Mouse (Mus musculus): ENCODE results near the gene Prps2. TPM values are rescaled to one million over a fixed set of nuclear protein-coding genes. Genes with fewer than 3 reads are reported as not detected.
"Not testable (repeated sequence)": the region's sequence is repeated elsewhere in the genome, so short reads cannot be mapped to it uniquely, and the experiment has no call there.

Prps2 gene
- 23.8 and 30.4 TPM in 2 replicates for polyA plus RNA-seq (2016; fragmentation: Nextera tagmentation; extraction: Ambion mirVana)

GRCm38 (mm10) chrX:167382047-167382853 is at the start of gene Prps2:
Gene Prps2 (minus strand): TSS chrX:167382749.
- peaks cover 24% of the 10 kb centered on the region for H3K27me3 ChIP-seq (ENCODE audit: insufficient read depth, poor library complexity, severe bottlenecking)
- WGBS, result 21% methylated on average over 46 of the region's 47 CpGs
- no peaks in the 10 kb centered on the region for H3K9me3 ChIP-seq
- H3K4me1 ChIP-seq, result no peaks in the 10 kb centered on the region; the same call in 1 of the 2 replicates
- H3K36me3 ChIP-seq, result no peaks in the 10 kb centered on the region
- H3K27ac ChIP-seq, result peak within 1 kb of the TSS; percentile 88
- H3K4me3 ChIP-seq, result peak within 1 kb of the TSS; percentile 67
- DNase-seq (ENCODE audit: low spot score), result peak; percentile 86

- H3K27ac ChIP-seq, result no peak overlapping the region
- 57% methylated on average over 1 of the region's 1 CpGs for WGBS
- DNase-seq (ENCODE audit: low spot score), result no peak
- H3K4me1 ChIP-seq, result no peaks in the 10 kb centered on the region
- no peaks in the 10 kb centered on the region for H3K27me3 ChIP-seq (ENCODE audit: insufficient read depth, poor library complexity, severe bottlenecking)
- no peaks in the 10 kb centered on the region for H3K9me3 ChIP-seq
- H3K4me3 ChIP-seq, result no peak overlapping the region
- no peaks in the 10 kb centered on the region for H3K36me3 ChIP-seq
Measured at GRCm38 (mm10) chrX:167417654-167418053, 35.1 kb upstream of the Prps2 start.

DNA sequence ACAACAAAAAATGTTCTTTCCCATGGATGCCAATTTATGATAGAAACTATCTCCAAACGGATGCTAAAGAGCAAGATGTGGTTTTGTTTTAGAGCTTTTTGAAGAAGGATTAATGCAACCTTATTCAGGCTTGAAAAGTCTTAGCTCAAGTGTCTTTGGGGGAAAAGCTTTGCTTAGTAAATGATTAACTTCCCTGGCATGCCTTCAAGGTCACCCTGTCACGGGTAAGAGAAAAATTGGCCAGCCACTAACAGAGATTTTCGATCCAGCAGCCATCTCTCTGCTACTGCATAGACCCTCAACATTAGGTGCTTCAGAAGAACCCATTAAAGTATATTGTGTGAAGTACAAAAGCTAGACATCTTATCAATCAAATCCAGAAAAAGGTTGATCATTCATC is 12.4 kb upstream of the Prps2 start:
- H3K27ac ChIP-seq, result no peak overlapping the region
- WGBS, result 61% methylated on average over 3 of the region's 3 CpGs
- DNase-seq (ENCODE audit: low spot score), result no peak
- H3K36me3 ChIP-seq, result no peaks in the 10 kb centered on the region
- H3K27me3 ChIP-seq (ENCODE audit: insufficient read depth, poor library complexity, severe bottlenecking), result peaks cover 7% of the 10 kb centered on the region; the same call in 1 of the 2 replicates
- H3K4me1 ChIP-seq, result no peaks in the 10 kb centered on the region
- H3K4me3 ChIP-seq, result no peak overlapping the region
- H3K9me3 ChIP-seq, result no peaks in the 10 kb centered on the region

GRCm38 (mm10) chrX:167386647-167387046 is 4.1 kb upstream of the Prps2 start:
- WGBS, result 45% methylated on average over 1 of the region's 1 CpGs
- peaks cover 24% of the 10 kb centered on the region for H3K27me3 ChIP-seq (ENCODE audit: insufficient read depth, poor library complexity, severe bottlenecking)
- no peaks in the 10 kb centered on the region for H3K9me3 ChIP-seq
- DNase-seq (ENCODE audit: low spot score), result no peak
- no peak overlapping the region for H3K4me3 ChIP-seq
- no peaks in the 10 kb centered on the region; the same call in 1 of the 2 replicates for H3K4me1 ChIP-seq
- no peak overlapping the region for H3K27ac ChIP-seq
- H3K36me3 ChIP-seq, result no peaks in the 10 kb centered on the region

GRCm38 (mm10) chrX:167382854-167383186 is 271 bp upstream of the Prps2 start:
- H3K4me1 ChIP-seq, result no peaks in the 10 kb centered on the region; the same call in 1 of the 2 replicates
- peaks cover 24% of the 10 kb centered on the region for H3K27me3 ChIP-seq (ENCODE audit: insufficient read depth, poor library complexity, severe bottlenecking)
- DNase-seq (ENCODE audit: low spot score), result no peak
- 49% methylated on average over 7 of the region's 7 CpGs for WGBS
- peak overlapping the region; percentile 88 for H3K27ac ChIP-seq
- peak overlapping the region; percentile 67 for H3K4me3 ChIP-seq
- H3K9me3 ChIP-seq, result no peaks in the 10 kb centered on the region
- H3K36me3 ChIP-seq, result no peaks in the 10 kb centered on the region

DNA sequence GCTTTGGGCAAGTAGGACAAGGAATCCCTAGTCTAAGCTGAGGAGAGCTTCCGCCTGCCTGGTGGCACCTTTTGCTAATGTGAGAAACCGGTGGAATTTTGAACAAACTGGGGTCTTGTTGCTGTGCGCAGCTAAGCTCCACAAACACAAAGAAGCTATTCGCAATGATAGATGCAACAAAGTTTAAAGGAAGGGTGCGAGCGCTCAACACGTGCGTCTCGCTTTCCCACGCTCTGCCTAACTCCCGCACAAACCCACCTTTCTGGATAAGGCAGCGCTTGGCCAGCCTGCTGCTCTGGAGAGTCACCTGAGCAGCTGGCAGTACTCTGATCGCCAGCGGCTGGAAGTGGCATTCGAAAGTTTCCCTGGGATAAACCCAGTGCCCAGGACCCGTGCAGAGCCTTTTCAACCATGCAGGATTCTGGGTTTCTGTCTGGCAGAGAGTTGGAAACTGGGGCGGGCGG is 934 bp downstream of the Prps2 start:
- H3K27ac ChIP-seq, result peak overlapping the region; percentile 88
- WGBS, result 21% methylated on average over 18 of the region's 18 CpGs
- no peaks in the 10 kb centered on the region for H3K9me3 ChIP-seq
- no peaks in the 10 kb centered on the region; the same call in 1 of the 2 replicates for H3K4me1 ChIP-seq
- DNase-seq (ENCODE audit: low spot score), result peak; percentile 72
- H3K4me3 ChIP-seq, result peak overlapping the region; percentile 67
- H3K27me3 ChIP-seq (ENCODE audit: insufficient read depth, poor library complexity, severe bottlenecking), result peaks cover 20% of the 10 kb centered on the region
- no peaks in the 10 kb centered on the region for H3K36me3 ChIP-seq

DNA sequence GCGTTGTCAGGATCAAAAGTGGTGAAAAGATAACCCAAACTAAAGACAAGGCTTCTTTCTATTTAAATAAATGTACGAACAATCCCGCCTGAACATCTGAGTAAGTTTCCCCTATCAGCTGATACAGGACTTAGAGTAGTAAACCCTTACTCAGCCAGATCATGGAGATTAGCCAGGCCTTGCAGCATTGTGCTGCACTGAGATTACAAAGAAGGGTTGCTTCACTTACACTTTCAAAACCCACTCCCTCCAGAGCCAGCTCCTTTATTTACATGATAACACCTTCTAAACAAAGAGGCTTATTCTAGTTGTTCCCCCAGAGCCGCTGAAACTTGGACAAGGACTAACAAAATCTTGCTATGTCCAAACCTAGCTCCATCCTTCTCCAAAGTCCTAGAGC is 2.5 kb downstream of the Prps2 start:
- Histone ChIP-seq H3K27ac (no peak overlapping the region), H3K4me3 (no peak overlapping the region), H3K4me1 (no peaks in the 10 kb centered on the region; the same call in 1 of the 2 replicates), H3K36me3 (no peaks in the 10 kb centered on the region), H3K27me3 (ENCODE audit: insufficient read depth, poor library complexity, severe bottlenecking) (peaks cover 19% of the 10 kb centered on the region), H3K9me3 (no peaks in the 10 kb centered on the region)
- WGBS, result 55% methylated on average over 4 of the region's 4 CpGs
- DNase-seq (ENCODE audit: low spot score), result no peak

DNA sequence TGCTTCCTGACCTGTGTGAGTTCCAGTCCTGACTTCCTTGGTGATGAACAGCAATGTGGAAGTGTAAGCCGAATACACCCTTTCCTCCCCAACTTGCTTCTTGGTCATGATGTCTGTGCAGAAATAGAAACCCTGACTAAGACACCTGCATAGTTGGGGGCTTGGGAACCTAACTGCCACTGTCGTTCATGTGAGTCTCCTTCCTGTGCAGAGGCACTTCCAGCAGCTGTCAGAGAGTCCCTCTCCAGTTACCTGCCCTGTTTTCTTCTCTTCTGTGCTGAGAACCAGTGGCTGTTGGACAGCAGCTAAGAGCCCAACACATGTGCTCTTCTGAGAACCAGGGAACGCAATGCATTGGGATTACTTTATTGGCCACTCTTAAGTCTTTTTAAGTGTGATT is 21.3 kb downstream of the Prps2 start:
- not testable (repeated sequence) for H3K36me3 ChIP-seq; H3K4me1 ChIP-seq; H3K27me3 ChIP-seq (ENCODE audit: insufficient read depth, poor library complexity, severe bottlenecking); H3K27ac ChIP-seq; H3K4me3 ChIP-seq; H3K9me3 ChIP-seq; DNase-seq (ENCODE audit: low spot score)
- WGBS, result 79% methylated on average over 3 of the region's 3 CpGs

DNA sequence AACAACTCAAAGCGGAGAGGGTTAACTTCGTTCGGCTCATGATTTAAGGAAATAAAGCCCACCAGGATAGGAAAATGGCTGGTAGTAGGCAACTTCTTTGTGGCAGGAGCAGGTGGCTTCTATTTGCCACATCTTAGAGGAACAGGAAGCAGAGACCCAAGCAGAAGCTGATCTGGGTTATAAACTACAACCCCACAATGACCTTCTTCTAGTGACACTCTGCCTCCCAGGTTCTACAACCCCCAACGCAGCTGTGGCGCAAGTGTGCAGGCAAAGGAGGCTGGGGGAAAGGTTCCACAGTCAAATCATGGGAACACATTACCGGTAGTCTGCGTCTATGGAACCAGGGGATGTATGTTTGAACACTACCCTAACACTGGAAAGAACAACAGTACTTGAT is 22.8 kb downstream of the Prps2 start:
- WGBS, result 96% methylated on average over 7 of the region's 7 CpGs
- no peak overlapping the region for H3K27ac ChIP-seq
- H3K36me3 ChIP-seq, result peaks cover 9% of the 10 kb centered on the region; the same call in 1 of the 2 replicates
- H3K4me1 ChIP-seq, result no peaks in the 10 kb centered on the region
- H3K27me3 ChIP-seq (ENCODE audit: insufficient read depth, poor library complexity, severe bottlenecking), result peaks cover 3% of the 10 kb centered on the region; the same call in 1 of the 2 replicates
- no peaks in the 10 kb centered on the region for H3K9me3 ChIP-seq
- no peak for DNase-seq (ENCODE audit: low spot score)
- H3K4me3 ChIP-seq, result no peak overlapping the region

GRCm38 (mm10) chrX:167357415-167357814 is 25.1 kb downstream of the Prps2 start:
- no peak for DNase-seq (ENCODE audit: low spot score)

DNA sequence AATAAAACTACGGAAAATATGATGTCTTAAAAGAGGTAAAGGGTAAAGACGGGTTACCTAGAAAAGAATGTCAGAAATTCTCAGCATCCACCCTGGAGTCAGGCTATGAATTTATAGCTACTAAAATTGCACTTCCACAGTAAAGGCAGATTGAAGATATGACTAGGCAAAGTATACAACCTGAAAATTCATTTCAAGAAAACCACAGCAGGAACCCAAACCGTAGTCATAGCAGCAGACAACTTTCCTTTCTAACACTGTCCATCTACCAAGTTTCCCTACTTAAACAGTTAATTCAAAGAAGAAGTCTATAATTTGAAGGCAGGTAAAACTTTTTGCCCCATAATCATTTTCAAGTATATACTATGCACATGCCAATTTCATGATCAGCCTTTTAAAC is 26.6 kb downstream of the Prps2 start:
- WGBS, result 89% methylated on average over 3 of the region's 3 CpGs
- Histone ChIP-seq H3K4me3 (no peak overlapping the region), H3K27me3 (ENCODE audit: insufficient read depth, poor library complexity, severe bottlenecking) (peaks cover 3% of the 10 kb centered on the region; the same call in 1 of the 2 replicates), H3K36me3 (no peaks in the 10 kb centered on the region), H3K4me1 (no peaks in the 10 kb centered on the region), H3K9me3 (no peaks in the 10 kb centered on the region), H3K27ac (no peak overlapping the region)
- DNase-seq (ENCODE audit: low spot score), result no peak

More at GRCm38 (mm10) chrX:167357415-167357814, 25.1 kb downstream of the Prps2 start:
- WGBS, result 64% methylated on average over 2 of the region's 2 CpGs
- no peak overlapping the region for H3K4me3 ChIP-seq
- peaks cover 9% of the 10 kb centered on the region; the same call in 1 of the 2 replicates for H3K36me3 ChIP-seq
- no peaks in the 10 kb centered on the region for H3K4me1 ChIP-seq
- H3K27ac ChIP-seq, result no peak overlapping the region
- H3K27me3 ChIP-seq (ENCODE audit: insufficient read depth, poor library complexity, severe bottlenecking), result peaks cover 3% of the 10 kb centered on the region; the same call in 1 of the 2 replicates
- H3K9me3 ChIP-seq, result no peaks in the 10 kb centered on the region

DNA sequence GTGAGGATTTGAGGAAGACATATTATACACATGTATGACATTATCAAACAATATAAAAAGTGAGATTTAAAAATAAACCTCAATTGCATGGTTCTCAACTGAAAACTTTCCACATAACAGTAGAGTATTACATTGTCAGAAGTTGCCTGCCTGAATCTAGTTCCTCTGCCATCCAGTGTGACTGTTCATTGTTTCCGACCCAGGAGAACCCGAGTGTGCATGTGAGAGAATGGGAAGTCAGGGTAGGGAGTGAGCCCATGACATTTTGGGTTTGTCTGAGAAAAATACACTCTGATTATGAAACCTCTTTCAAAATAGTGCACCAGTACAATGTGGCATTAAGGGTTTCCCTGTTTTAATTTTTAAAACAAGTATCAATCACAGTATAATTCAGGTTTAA is 28.9 kb downstream of the Prps2 start:
- H3K4me3 ChIP-seq, result no peak overlapping the region
- no peak for DNase-seq (ENCODE audit: low spot score)
- H3K27me3 ChIP-seq (ENCODE audit: insufficient read depth, poor library complexity, severe bottlenecking), result peaks cover 3% of the 10 kb centered on the region; the same call in 1 of the 2 replicates
- H3K9me3 ChIP-seq, result no peaks in the 10 kb centered on the region
- H3K36me3 ChIP-seq, result peaks cover 4% of the 10 kb centered on the region; the same call in 1 of the 2 replicates
- 87% methylated on average over 2 of the region's 2 CpGs for WGBS
- no peak overlapping the region for H3K27ac ChIP-seq
- no peaks in the 10 kb centered on the region for H3K4me1 ChIP-seq

DNA sequence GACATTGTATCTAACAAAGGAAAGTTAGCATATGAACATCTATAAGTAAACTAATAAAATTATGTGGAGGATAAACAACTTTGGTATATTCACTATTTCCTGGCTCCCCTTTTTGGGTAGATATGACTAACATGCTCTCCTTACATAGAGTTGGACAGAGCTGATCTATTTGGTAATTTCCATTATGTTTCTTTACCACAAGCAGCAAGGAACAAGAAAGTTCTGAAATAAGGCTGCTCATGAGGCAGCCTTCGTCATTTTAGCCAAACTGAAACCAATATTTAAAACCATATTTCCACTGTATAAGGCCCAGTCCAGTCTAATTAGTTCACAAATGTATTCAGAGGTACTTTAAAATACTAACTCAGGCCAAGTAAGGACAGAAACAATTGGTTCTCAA is 36.1 kb downstream of the Prps2 start:
- 80% methylated on average over 1 of the region's 1 CpGs for WGBS
- no peaks in the 10 kb centered on the region for H3K27me3 ChIP-seq (ENCODE audit: insufficient read depth, poor library complexity, severe bottlenecking)

More for the DNA sequence above, 36.1 kb downstream of the Prps2 start:
- Histone ChIP-seq H3K4me1 (no peaks in the 10 kb centered on the region), H3K9me3 (no peaks in the 10 kb centered on the region), H3K27ac (no peak overlapping the region), H3K36me3 (peaks cover 4% of the 10 kb centered on the region; the same call in 1 of the 2 replicates), H3K4me3 (no peak overlapping the region)
- no peak for DNase-seq (ENCODE audit: low spot score)
